In genomic region chr11:75054878-75055214, GRCm38 (mm10) we compare ENCODE assay signal across 10 mouse cellular contexts.
DNase-seq lines count a peak whose midpoint lies in the region; ATAC-seq and TF ChIP-seq lines count a peak whose summit lies in the region.
"Had no signal": no experiment of that assay in that cellular context is flagged by ENCODE, and none has a peak within 500 bp of the region (broad histone marks: within the 10 kb centered on the region; RNA-seq: fewer than 3 reads in every experiment).

No protein-coding gene starts in this region.

- peak overlapping the region; percentile 86 for H3K27ac ChIP-seq in heart, embryonic 11.5 days (ENCODE audit: low read depth, low read length)
- H3K27ac ChIP-seq in lung, embryonic 14.5 days (ENCODE audit: low read depth) = peak overlapping the region; percentile 96
- peak overlapping the region; percentile 69 for H3K27ac ChIP-seq in limb, embryonic 10.5 days
- peak overlapping the region; percentile 97 for H3K27ac ChIP-seq in stomach, embryonic 16.5 days (ENCODE audit: low read length)

- peaks cover 29% of the 10 kb centered on the region for H3K4me1 ChIP-seq in heart, embryonic 11.5 days (ENCODE audit: control insufficient read depth, insufficient read depth, low read length)
- peaks cover 37% of the 10 kb centered on the region for H3K4me1 ChIP-seq in lung, embryonic 14.5 days (ENCODE audit: insufficient read depth)
- H3K4me1 ChIP-seq in limb, embryonic 10.5 days = peaks cover 50% of the 10 kb centered on the region
- H3K4me1 ChIP-seq in stomach, embryonic 16.5 days (ENCODE audit: control insufficient read depth, insufficient read depth, low read length) = peaks cover 38% of the 10 kb centered on the region

- no peak for ATAC-seq in heart, embryonic 11.5 days (replicated peaks; ENCODE audit: insufficient number of reproducible peaks, low FRiP score, low TSS enrichment)
- ATAC-seq in lung, embryonic 14.5 days (ENCODE audit: insufficient read depth) = no peak
- ATAC-seq in stomach, embryonic 16.5 days (ENCODE audit: insufficient read depth, low FRiP score) = no peak
- no peak for ATAC-seq in erythroid progenitor cell, adult 5-6 weeks (replicated peaks; ENCODE audit: low FRiP score, poor library complexity, severe bottlenecking)

- H3K4me3 ChIP-seq in heart, embryonic 11.5 days (ENCODE audit: low read depth, low read length) = no peak overlapping the region
- no peak overlapping the region for H3K4me3 ChIP-seq in lung, embryonic 14.5 days (ENCODE audit: low read depth, low read length)
- H3K4me3 ChIP-seq in limb, embryonic 10.5 days = no peak overlapping the region
- no peak overlapping the region for H3K4me3 ChIP-seq in stomach, embryonic 16.5 days (replicated peaks; ENCODE audit: low read length)

- H3K4me2 ChIP-seq in heart, embryonic 11.5 days = no peak overlapping the region
- no peak overlapping the region for H3K4me2 ChIP-seq in lung, embryonic 14.5 days
- no peak overlapping the region for H3K4me2 ChIP-seq in stomach, embryonic 16.5 days (ENCODE audit: low read depth, low read length)

- H3K9ac ChIP-seq in heart, embryonic 11.5 days (ENCODE audit: low read depth, low read length) = no peak overlapping the region
- no peak overlapping the region for H3K9ac ChIP-seq in lung, embryonic 14.5 days
- no peak overlapping the region for H3K9ac ChIP-seq in stomach, embryonic 16.5 days (ENCODE audit: low read length)

- no peaks in the 10 kb centered on the region for H3K27me3 ChIP-seq in heart, embryonic 11.5 days (ENCODE audit: control insufficient read depth, insufficient read depth, low read length)
- no peaks in the 10 kb centered on the region for H3K27me3 ChIP-seq in lung, embryonic 14.5 days (ENCODE audit: insufficient read depth, low read length)
- H3K27me3 ChIP-seq in limb, embryonic 10.5 days (ENCODE audit: low read depth, poor library complexity, severe bottlenecking) = no peaks in the 10 kb centered on the region
- no peaks in the 10 kb centered on the region for H3K27me3 ChIP-seq in stomach, embryonic 16.5 days (ENCODE audit: control insufficient read depth, insufficient read depth, low read length)

- DNase-seq in heart, adult 11 months = no peak
- DNase-seq in lung, embryonic 14.5 days = no peak
- no peak for DNase-seq in lung, postnatal 25 days (ENCODE audit: low spot score)
- DNase-seq in limb, embryonic 10.5 days (ENCODE audit: low spot score) = no peak
- no peak for DNase-seq in retina, postnatal 1 day
- DNase-seq: cerebellum, adult 11-12 months; thymus, postnatal 36 days had no signal

- H3K9me3 ChIP-seq in heart, embryonic 11.5 days (replicated peaks; ENCODE audit: control insufficient read depth, low read length) = no peaks in the 10 kb centered on the region
- no peaks in the 10 kb centered on the region for H3K9me3 ChIP-seq in lung, embryonic 14.5 days (ENCODE audit: low read depth, low read length)
- H3K9me3 ChIP-seq in limb, embryonic 10.5 days (replicated peaks) = no peaks in the 10 kb centered on the region
- no peaks in the 10 kb centered on the region for H3K9me3 ChIP-seq in stomach, embryonic 16.5 days (replicated peaks; ENCODE audit: control insufficient read depth, low read length)

- no peaks in the 10 kb centered on the region; the same call in 1 of the 2 replicates for H3K36me3 ChIP-seq in heart, embryonic 11.5 days (ENCODE audit: control insufficient read depth, insufficient read depth, low read length)
- peaks cover 5% of the 10 kb centered on the region; the same call in 1 of the 2 replicates for H3K36me3 ChIP-seq in lung, embryonic 14.5 days (ENCODE audit: insufficient read depth)
- H3K36me3 ChIP-seq in limb, embryonic 10.5 days = peaks cover 26% of the 10 kb centered on the region
- no peaks in the 10 kb centered on the region for H3K36me3 ChIP-seq in stomach, embryonic 16.5 days (ENCODE audit: control insufficient read depth, insufficient read depth, low read length)

- 60% methylated on average over 3 of the region's 3 CpGs for WGBS in heart, embryonic 11.5 days (ENCODE audit: insufficient replicate concordance)
- WGBS in lung, embryonic 14.5 days = 41% methylated on average over 3 of the region's 3 CpGs
- WGBS in limb, embryonic 10.5 days = 89% methylated on average over 3 of the region's 3 CpGs
- WGBS in stomach, embryonic 16.5 days = 53% methylated on average over 3 of the region's 3 CpGs

- TF ChIP-seq CTCF in lung, embryonic 14.5 days (IDR thresholded peaks at IDR 0.05; ENCODE audit: low read depth) = no peak
